Mouse (Mus musculus) cerebellum, adult 2 months (tissue): ENCODE results near the gene Fcho1.
A peak's percentile ranks its signal among the peaks of the same experiment; 100 is the strongest.

Experiments used
- CTCF ChIP-seq: fragments of 200-500 bp; IDR thresholded peaks from 2 replicates; pipeline ENCODE4 v1.5.1; 2011; ENCODE audit warnings: low read depth, mild to moderate bottlenecking, control low read depth, low read length, moderate library complexity, borderline replicate concordance; ENCODE audit not compliant: insufficient read depth
- POLR2A ChIP-seq: fragments of 200-500 bp; IDR thresholded peaks from 2 replicates; pipeline ENCODE4 v1.6.1; 2011; ENCODE audit warnings: low read length, control low read depth, borderline replicate concordance; ENCODE audit not compliant: insufficient read depth

DNA sequence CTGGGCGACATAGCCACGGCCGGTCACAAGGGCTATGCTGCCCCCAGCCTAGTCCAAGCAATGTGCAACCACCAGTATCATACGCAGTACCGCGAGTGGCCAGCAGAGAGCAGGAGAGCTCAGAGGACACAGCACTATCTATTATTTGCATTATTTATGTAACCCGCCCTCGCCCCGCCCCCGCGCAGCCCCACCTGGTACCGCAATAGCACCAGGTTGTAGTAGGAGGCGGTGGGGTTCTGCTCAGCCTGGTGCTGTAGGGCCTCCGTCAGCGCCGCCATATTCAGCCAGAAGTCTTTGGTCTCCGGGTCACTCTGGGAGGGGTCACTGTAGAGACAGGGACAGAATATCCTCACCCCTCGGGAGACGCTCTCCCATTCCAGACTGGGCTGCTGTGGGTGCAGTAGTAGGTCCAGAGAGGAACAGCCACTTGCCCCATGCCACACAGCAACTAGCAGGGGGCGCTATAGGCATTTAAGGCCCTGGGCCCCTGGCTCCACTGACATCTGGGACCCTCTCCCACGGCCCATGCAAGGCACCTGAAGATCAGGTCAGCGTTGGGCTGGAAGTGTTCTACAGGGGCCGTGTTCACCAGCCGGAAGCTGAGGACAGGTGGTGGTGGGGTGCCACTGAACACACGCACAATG lies 15.6 kb downstream of the Fcho1 start:
- peak; percentile 93 for TF ChIP-seq CTCF
- TF ChIP-seq POLR2A: peak; percentile 47; the same call in 1 of the 2 replicates
